Mouse (Mus musculus) Patski (cell line): Measurements from ENCODE around the gene Pard3b. TPM values are rescaled to one million over a fixed set of nuclear protein-coding genes. Genes with fewer than 3 reads are reported as not detected.

ENCODE experiments used
- ATAC-seq: fragments of 100-300 bp; one replicate; pipeline ENCODE4 v1.8.0; 2021
- CTCF ChIA-PET: fragments of 350-600 bp; sonication (Branson Sonifier 250); formaldehyde crosslinking; loops from one replicate; lab custom pipeline; 2022; ENCODE audit warnings: inconsistent platforms; lab: Charles Lee
- POLR2A ChIA-PET: fragments of 350-600 bp; sonication (Branson Sonifier 250); formaldehyde crosslinking; loops from one replicate; lab custom pipeline; 2022; ENCODE audit warnings: antibody characterized with exemption, inconsistent platforms; lab: Charles Lee
- DNase-seq: peaks from one replicate; pipeline ENCODE4 v3.0.0-alpha.2; 2011; ENCODE audit warnings: low read depth, low spot score
- H3K27me3 ChIP-seq: fragments of 371-371 bp; one replicate; pipeline ENCODE4 v1.5.1; 2021
- CTCF ChIP-seq: fragments of 100-300 bp; IDR thresholded peaks from one replicate; pipeline ENCODE4 v1.5.1; 2021
- in situ Hi-C: fragments of 300-500 bp; cut with MboI; formaldehyde crosslinking; loops from 3 replicates; pipeline ENCODE4 v1.11.1; 2018; ENCODE audit warnings: low pct_unique_long_range_greater_than_20kb, mixed read lengths
- polyA plus RNA-seq: library from polyadenylated mRNA; unstranded; gene quantifications from one replicate; pipeline ENCODE4 v1.2.3, GENCODE M21; 2021

The Pard3b gene
- polyA plus RNA-seq, 1 experiment from 2014 or later: 9.1 TPM

- in situ Hi-C loops: no loop called here
- ChIA-PET POLR2A (no interaction called here), CTCF (no interaction called here)
- ATAC-seq (no peak), DNase-seq (no peak)
- no peaks in the 10 kb centered on the region for H3K27me3 ChIP-seq
- no peak for TF ChIP-seq CTCF
These were observed 577.9 kb downstream of the Pard3b start for GRCm38 (mm10) chr1:62216568-62216967.

- ChIA-PET CTCF (no interaction called here), POLR2A (interaction anchor here (0.7 kb wide), 1 partner anchor 26 kb away, joined by 3 read pairs; no protein-coding TSS in a partner anchor)
- DNase-seq: no peak
- H3K27me3 ChIP-seq: no peaks in the 10 kb centered on the region
- in situ Hi-C loops: no loop called here
- no peak for TF ChIP-seq CTCF
- ATAC-seq: no peak
These were observed 590.5 kb downstream of the Pard3b start for GRCm38 (mm10) chr1:62229129-62229528.

GRCm38 (mm10) chr1:62234039-62234438, 595.4 kb downstream of the Pard3b start:
- ATAC-seq: no peak
- in situ Hi-C loops: no loop called here
- CTCF ChIA-PET: no interaction called here

GRCm38 (mm10) chr1:62235121-62235520, 596.5 kb downstream of the Pard3b start:
- ATAC-seq (no peak), DNase-seq (no peak)
- in situ Hi-C loops: no loop called here
- CTCF ChIA-PET: no interaction called here
- POLR2A ChIA-PET: no interaction called here
- TF ChIP-seq CTCF: no peak
- no peaks in the 10 kb centered on the region for H3K27me3 ChIP-seq

More at GRCm38 (mm10) chr1:62234039-62234438, 595.4 kb downstream of the Pard3b start:
- H3K27me3 ChIP-seq: no peaks in the 10 kb centered on the region
- no peak for DNase-seq
- POLR2A ChIA-PET: no interaction called here
- TF ChIP-seq CTCF: no peak

- ChIA-PET CTCF (no interaction called here), POLR2A (no interaction called here)
- in situ Hi-C loops: no loop called here
- ATAC-seq (no peak), DNase-seq (no peak)
- no peak for TF ChIP-seq CTCF
- no peaks in the 10 kb centered on the region for H3K27me3 ChIP-seq
These were observed 605.8 kb downstream of the Pard3b start for GRCm38 (mm10) chr1:62244191-62244984.

GRCm38 (mm10) chr1:62252432-62252831, 613.8 kb downstream of the Pard3b start:
- no peak for TF ChIP-seq CTCF
- H3K27me3 ChIP-seq: no peaks in the 10 kb centered on the region
- ChIA-PET POLR2A (no interaction called here), CTCF (no interaction called here)
- no peak for ATAC-seq
- no peak for DNase-seq
- in situ Hi-C loops: no loop called here

- ChIA-PET POLR2A (interaction anchor here (0.7 kb wide), 1 partner anchor 57 kb away, joined by 3 read pairs; no protein-coding TSS in a partner anchor), CTCF (no interaction called here)
- DNase-seq (no peak), ATAC-seq (no peak)
- no peaks in the 10 kb centered on the region for H3K27me3 ChIP-seq
- in situ Hi-C loops: no loop called here
- TF ChIP-seq CTCF: no peak
These were observed 615.7 kb downstream of the Pard3b start for GRCm38 (mm10) chr1:62254316-62254715.

- ChIA-PET POLR2A (interaction anchor here (0.7 kb wide), 1 partner anchor 57 kb away, joined by 3 read pairs; no protein-coding TSS in a partner anchor), CTCF (no interaction called here)
- no peak for DNase-seq
- in situ Hi-C loops: no loop called here
- H3K27me3 ChIP-seq: no peaks in the 10 kb centered on the region
- TF ChIP-seq CTCF: no peak
- no peak for ATAC-seq
These were observed 616.3 kb downstream of the Pard3b start for GRCm38 (mm10) chr1:62254888-62255287.

- no peak for DNase-seq
- ChIA-PET CTCF (interaction anchor here (1.1 kb wide), 1 partner anchor 10 kb away, joined by 3 read pairs; no protein-coding TSS in a partner anchor), POLR2A (no interaction called here)
- in situ Hi-C loops: no loop called here
- H3K27me3 ChIP-seq: no peaks in the 10 kb centered on the region
- no peak for ATAC-seq
- TF ChIP-seq CTCF: no peak
These were observed 637.8 kb downstream of the Pard3b start for GRCm38 (mm10) chr1:62276466-62276865.

GRCm38 (mm10) chr1:62278586-62278985, 640.0 kb downstream of the Pard3b start:
- ChIA-PET POLR2A (no interaction called here), CTCF (no interaction called here)
- ATAC-seq: no peak
- no peak for DNase-seq
- no peaks in the 10 kb centered on the region for H3K27me3 ChIP-seq
- no peak for TF ChIP-seq CTCF
- in situ Hi-C loops: no loop called here

- POLR2A ChIA-PET: interaction anchor here (0.7 kb wide), 1 partner anchor 109 kb away, joined by 3 read pairs; no protein-coding TSS in a partner anchor
- ATAC-seq (no peak), DNase-seq (no peak)
- no peak for TF ChIP-seq CTCF
- in situ Hi-C loops: no loop called here
- H3K27me3 ChIP-seq: no peaks in the 10 kb centered on the region
- CTCF ChIA-PET: no interaction called here
These were observed 642.0 kb downstream of the Pard3b start for GRCm38 (mm10) chr1:62280586-62280985.
